Mouse (Mus musculus) embryonic facial prominence, embryonic 15.5 days (tissue): Measurements from ENCODE around the gene Mme. TPM values are rescaled to one million over a fixed set of nuclear protein-coding genes. Genes with fewer than 3 reads are reported as not detected.

Source experiments
- ATAC-seq: fragments of 200-750 bp; cut with Nextera tagmentation; 2 replicates; pipeline ENCODE4 v1.8.0; 2017; ENCODE audit warnings: low read depth, moderate TSS enrichment; ENCODE audit not compliant: insufficient number of reproducible peaks, low FRiP score, low TSS enrichment
- H3K27ac ChIP-seq: fragments of 300-500 bp; sonication (generic); replicated peaks from 2 replicates; pipeline ENCODE4 v1.5.1; 2015; ENCODE audit warnings: mild to moderate bottlenecking, inconsistent platforms
- H3K27me3 ChIP-seq: fragments of 300-500 bp; sonication (generic); 2 replicates; pipeline ENCODE4 v1.6.1; 2015; ENCODE audit warnings: inconsistent platforms
- H3K36me3 ChIP-seq: fragments of 300-500 bp; sonication (generic); 2 replicates; pipeline ENCODE4 v1.6.1; 2015; ENCODE audit warnings: mild to moderate bottlenecking, inconsistent platforms
- H3K4me1 ChIP-seq: fragments of 300-500 bp; sonication (generic); 2 replicates; pipeline ENCODE4 v1.6.1; 2015; ENCODE audit warnings: inconsistent platforms
- H3K4me2 ChIP-seq: fragments of 300-500 bp; sonication (generic); replicated peaks from 2 replicates; pipeline ENCODE4 v1.6.1; 2015; ENCODE audit warnings: mild to moderate bottlenecking, inconsistent platforms
- H3K4me3 ChIP-seq: fragments of 300-500 bp; sonication (generic); replicated peaks from 2 replicates; pipeline ENCODE4 v1.5.1; 2015; ENCODE audit warnings: mild to moderate bottlenecking, inconsistent platforms
- H3K9ac ChIP-seq: fragments of 300-500 bp; sonication (generic); 2 replicates; pipeline ENCODE4 v1.6.1; 2015; ENCODE audit warnings: inconsistent platforms
- H3K9me3 ChIP-seq: fragments of 300-500 bp; sonication (generic); replicated peaks from 2 replicates; pipeline ENCODE4 v1.6.1; 2016; ENCODE audit warnings: inconsistent platforms
- WGBS: fragments of 180-500 bp; shearing (Covaris S2); methylation state at CpG from one replicate; pipeline ENCODE4 v1.1.7; 2015; 5-methylcytosine and 5-hydroxymethylcytosine counted together
- polyA plus RNA-seq: library from polyadenylated mRNA; unstranded; fragments of >200 nt; fragmentation: Nextera tagmentation; extraction: Ambion mirVana; gene quantifications from 2 replicates; pipeline ENCODE4 v1.2.1, GENCODE M21; 2015

Gene Mme
- polyA plus RNA-seq, 1 experiment from 2014 or later, result 48.7 TPM

- ATAC-seq, result peak; percentile 78
- peak overlapping the region; percentile 98 for H3K27ac ChIP-seq
- 0% methylated on average over 46 of the region's 54 CpGs for WGBS
- H3K4me2 ChIP-seq, result peak overlapping the region; percentile 89
- H3K9me3 ChIP-seq, result no peaks in the 10 kb centered on the region
- no peaks in the 10 kb centered on the region for H3K36me3 ChIP-seq
- H3K27me3 ChIP-seq, result no peaks in the 10 kb centered on the region
- no peaks in the 10 kb centered on the region for H3K4me1 ChIP-seq
- peak overlapping the region; percentile 77 for H3K9ac ChIP-seq
- peak overlapping the region; percentile 71 for H3K4me3 ChIP-seq
These were observed 54.4 kb downstream of the Mme start for GRCm38 (mm10) chr3:63295657-63296231.

GRCm38 (mm10) chr3:63296411-63296810 lies 55.1 kb downstream of the Mme start:
- Histone ChIP-seq H3K36me3 (no peaks in the 10 kb centered on the region), H3K27ac (peak overlapping the region; percentile 98), H3K4me2 (peak overlapping the region; percentile 89), H3K4me3 (peak overlapping the region; percentile 71), H3K4me1 (no peaks in the 10 kb centered on the region), H3K9ac (no peak overlapping the region; the same call in 1 of the 2 replicates), H3K27me3 (no peaks in the 10 kb centered on the region), H3K9me3 (no peaks in the 10 kb centered on the region)
- 4% methylated on average over 12 of the region's 12 CpGs for WGBS
- peak; percentile 41; the same call in 1 of the 2 replicates for ATAC-seq

GRCm38 (mm10) chr3:63297787-63298186 lies 56.5 kb downstream of the Mme start:
- 3% methylated on average over 6 of the region's 6 CpGs for whole genome bisulfite sequencing
- no peak for ATAC-seq
- no peaks in the 10 kb centered on the region for H3K36me3 ChIP-seq

GRCm38 (mm10) chr3:63315211-63315760 lies 73.9 kb downstream of the Mme start:
- H3K9me3 ChIP-seq, result no peaks in the 10 kb centered on the region
- 54% methylated on average over 7 of the region's 7 CpGs for WGBS
- H3K4me3 ChIP-seq, result no peak overlapping the region
- no peaks in the 10 kb centered on the region for H3K36me3 ChIP-seq
- H3K27me3 ChIP-seq, result no peaks in the 10 kb centered on the region
- H3K4me1 ChIP-seq, result no peaks in the 10 kb centered on the region
- H3K27ac ChIP-seq, result no peak overlapping the region
- no peak overlapping the region for H3K9ac ChIP-seq
- no peak for ATAC-seq
- H3K4me2 ChIP-seq, result no peak overlapping the region

More at GRCm38 (mm10) chr3:63297787-63298186, 56.5 kb downstream of the Mme start:
- no peaks in the 10 kb centered on the region for H3K27me3 ChIP-seq
- H3K4me1 ChIP-seq, result no peaks in the 10 kb centered on the region
- no peaks in the 10 kb centered on the region for H3K9me3 ChIP-seq
- no peak overlapping the region; the same call in 1 of the 2 replicates for H3K27ac ChIP-seq
- H3K4me3 ChIP-seq, result peak overlapping the region; percentile 23
- H3K4me2 ChIP-seq, result peak overlapping the region; percentile 33
- no peak overlapping the region; the same call in 1 of the 2 replicates for H3K9ac ChIP-seq

DNA sequence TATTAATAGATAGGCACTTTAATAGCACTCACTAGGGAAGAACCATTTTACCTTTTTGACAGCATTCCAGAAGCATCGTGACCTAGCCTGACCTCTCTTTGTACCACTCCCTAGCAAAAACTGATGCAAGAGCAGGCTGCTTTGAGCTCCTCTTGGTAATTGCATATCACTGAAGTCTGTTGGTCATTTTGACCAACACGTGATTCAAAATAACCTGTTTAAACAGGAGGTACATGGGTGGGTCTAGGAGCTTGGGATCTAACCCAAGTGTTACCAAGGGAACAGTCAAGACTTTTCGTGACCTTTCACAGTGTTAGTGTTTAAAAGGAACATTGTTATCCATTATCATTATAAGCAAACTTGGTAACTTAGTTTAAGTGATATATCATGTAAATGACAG lies 76.2 kb downstream of the Mme start:
- H3K36me3 ChIP-seq, result no peaks in the 10 kb centered on the region
- no peak overlapping the region for H3K27ac ChIP-seq
- no peaks in the 10 kb centered on the region for H3K27me3 ChIP-seq
- no peak overlapping the region for H3K4me2 ChIP-seq
- H3K9ac ChIP-seq, result no peak overlapping the region
- no peaks in the 10 kb centered on the region for H3K9me3 ChIP-seq
- no peak overlapping the region for H3K4me3 ChIP-seq
- WGBS, result 60% methylated on average over 3 of the region's 3 CpGs
- H3K4me1 ChIP-seq, result no peaks in the 10 kb centered on the region
- no peak for ATAC-seq

DNA sequence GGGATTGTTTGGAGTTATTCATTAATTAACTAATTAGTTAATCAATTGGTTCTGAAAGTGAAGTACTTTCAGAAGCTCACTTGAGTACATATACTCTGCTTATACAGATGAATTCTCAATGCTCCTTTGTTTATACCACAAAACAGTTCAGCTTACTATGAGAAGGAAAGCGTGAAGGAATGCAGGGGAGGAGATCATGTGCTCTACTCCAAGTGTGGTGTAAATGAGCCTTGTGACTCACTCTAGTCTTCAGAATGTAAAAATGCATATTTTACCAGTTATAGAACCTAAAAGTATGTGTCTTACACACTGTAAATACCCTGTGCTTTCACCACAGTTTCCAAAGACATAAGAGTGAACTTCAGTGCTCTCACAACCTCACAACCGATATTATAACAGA lies 84.3 kb downstream of the Mme start:
- Histone ChIP-seq H3K4me2 (no peak overlapping the region), H3K4me3 (no peak overlapping the region), H3K27me3 (no peaks in the 10 kb centered on the region), H3K9ac (no peak overlapping the region), H3K9me3 (no peaks in the 10 kb centered on the region), H3K27ac (no peak overlapping the region), H3K4me1 (no peaks in the 10 kb centered on the region), H3K36me3 (no peaks in the 10 kb centered on the region)
- WGBS, result 60% methylated on average over 2 of the region's 2 CpGs
- no peak for ATAC-seq

GRCm38 (mm10) chr3:63340110-63340509 lies 98.8 kb downstream of the Mme start:
- WGBS, result 66% methylated on average over 2 of the region's 2 CpGs
- 0 out of 2 replicates have a peak, but pooled peaks cover 3% of the 10 kb centered on the region for H3K36me3 ChIP-seq
- no peak overlapping the region for H3K4me3 ChIP-seq
- ATAC-seq, result no peak
- no peak overlapping the region for H3K4me2 ChIP-seq
- no peaks in the 10 kb centered on the region for H3K4me1 ChIP-seq
- H3K27me3 ChIP-seq, result no peaks in the 10 kb centered on the region
- H3K9ac ChIP-seq, result no peak overlapping the region
- no peak overlapping the region for H3K27ac ChIP-seq
- no peaks in the 10 kb centered on the region for H3K9me3 ChIP-seq

DNA sequence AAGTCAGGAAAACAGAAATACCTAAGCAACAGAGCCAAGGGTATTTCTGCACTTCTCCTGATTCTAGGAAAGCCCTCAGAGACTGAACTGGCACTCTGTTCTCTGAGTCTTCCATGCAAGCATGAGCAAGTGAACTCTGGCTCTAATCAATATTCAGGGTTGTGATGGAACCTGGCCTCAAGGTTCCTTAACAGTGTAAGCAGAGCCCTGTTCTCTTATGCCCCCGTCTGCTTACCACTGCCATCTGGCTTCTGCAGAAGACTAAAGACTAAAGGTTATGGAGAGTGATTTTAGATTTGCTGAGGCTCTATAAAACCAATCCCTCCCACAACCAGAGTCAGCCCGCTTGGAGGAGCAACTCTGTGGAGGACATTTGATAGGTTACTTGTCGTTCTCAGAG lies 99.2 kb downstream of the Mme start:
- H3K9ac ChIP-seq, result no peak overlapping the region
- WGBS, result 85% methylated on average over 3 of the region's 3 CpGs
- H3K9me3 ChIP-seq, result no peaks in the 10 kb centered on the region
- H3K27ac ChIP-seq, result no peak overlapping the region
- no peak overlapping the region for H3K4me2 ChIP-seq
- ATAC-seq, result no peak
- no peaks in the 10 kb centered on the region for H3K4me1 ChIP-seq
- H3K36me3 ChIP-seq, result 0 out of 2 replicates have a peak, but pooled peaks cover 3% of the 10 kb centered on the region
- no peak overlapping the region for H3K4me3 ChIP-seq
- no peaks in the 10 kb centered on the region for H3K27me3 ChIP-seq

DNA sequence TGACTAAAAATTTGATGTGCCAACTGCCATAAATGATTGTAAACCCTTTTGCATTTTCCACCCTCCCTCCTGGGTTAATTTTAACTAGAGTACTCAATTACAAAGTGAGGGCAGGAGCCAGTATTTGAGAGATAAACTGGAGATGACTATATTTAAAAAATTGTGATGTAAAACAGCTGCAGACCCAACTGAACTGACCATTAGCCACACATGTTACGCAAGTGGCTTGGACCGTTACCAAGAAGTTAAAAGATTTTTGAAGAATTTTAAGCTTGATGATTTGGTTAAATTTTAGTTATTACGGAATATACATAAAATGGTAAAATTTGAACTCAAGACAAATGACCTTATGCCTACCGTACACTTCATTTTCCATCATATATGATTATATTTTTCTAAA lies 100.1 kb downstream of the Mme start:
- no peak for ATAC-seq
- H3K4me1 ChIP-seq, result no peaks in the 10 kb centered on the region
- no peaks in the 10 kb centered on the region for H3K27me3 ChIP-seq
- H3K4me2 ChIP-seq, result no peak overlapping the region
- no peak overlapping the region for H3K4me3 ChIP-seq
- no peaks in the 10 kb centered on the region for H3K9me3 ChIP-seq
- 0 out of 2 replicates have a peak, but pooled peaks cover 3% of the 10 kb centered on the region for H3K36me3 ChIP-seq
- 92% methylated on average over 4 of the region's 4 CpGs for WGBS
- no peak overlapping the region for H3K9ac ChIP-seq
- no peak overlapping the region for H3K27ac ChIP-seq

DNA sequence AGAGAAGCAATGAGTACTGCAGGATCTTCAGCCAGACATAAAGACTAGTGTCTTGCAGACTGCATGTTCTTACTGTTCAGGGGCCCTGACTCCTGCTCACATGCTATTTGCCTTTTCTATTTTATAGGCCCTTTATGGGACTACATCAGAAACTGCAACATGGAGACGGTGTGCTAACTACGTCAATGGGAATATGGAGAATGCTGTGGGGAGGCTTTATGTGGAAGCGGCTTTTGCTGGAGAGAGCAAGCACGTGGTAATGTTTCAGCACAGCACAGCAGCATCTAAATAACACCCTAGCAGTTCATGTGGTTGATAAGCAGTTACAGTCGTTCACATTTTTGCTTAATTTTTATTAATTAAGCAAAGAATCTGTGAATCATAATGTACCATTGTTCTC lies 103.7 kb downstream of the Mme start:
- Histone ChIP-seq H3K27me3 (no peaks in the 10 kb centered on the region), H3K9ac (no peak overlapping the region), H3K4me3 (no peak overlapping the region), H3K4me2 (no peak overlapping the region), H3K9me3 (no peaks in the 10 kb centered on the region), H3K4me1 (no peaks in the 10 kb centered on the region), H3K27ac (no peak overlapping the region), H3K36me3 (0 out of 2 replicates have a peak, but pooled peaks cover 9% of the 10 kb centered on the region)
- WGBS, result 72% methylated on average over 5 of the region's 5 CpGs
- ATAC-seq, result no peak

DNA sequence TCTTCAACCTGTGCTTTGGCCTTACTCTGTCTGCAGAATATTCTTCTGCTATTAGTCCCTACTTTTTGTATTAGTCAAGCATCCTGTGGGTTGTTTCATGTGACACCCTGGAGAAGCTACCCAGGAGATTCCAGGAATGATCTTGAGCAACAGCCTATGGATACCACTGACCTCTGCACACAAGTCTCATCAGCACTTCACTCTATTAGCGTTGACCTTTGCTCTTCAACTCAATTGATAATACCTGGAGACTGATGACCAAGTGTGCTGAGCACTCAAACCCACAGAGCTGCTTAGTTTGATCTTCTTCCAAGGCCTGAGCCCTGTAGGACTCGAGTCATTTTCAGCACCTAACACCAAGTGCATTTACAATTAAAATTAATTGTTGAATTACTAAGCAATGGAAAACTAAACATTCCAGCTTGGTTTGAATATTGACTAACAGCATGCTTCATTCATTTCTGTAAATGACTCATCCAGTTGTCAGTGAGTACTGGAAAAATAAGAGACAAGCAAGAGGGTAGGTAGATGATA lies 107.6 kb downstream of the Mme start:
- H3K9ac ChIP-seq, result no peak overlapping the region
- H3K9me3 ChIP-seq, result no peaks in the 10 kb centered on the region
- H3K4me2 ChIP-seq, result no peak overlapping the region
- no peak for ATAC-seq
- WGBS, result 83% methylated on average over 2 of the region's 2 CpGs
- peaks cover 9% of the 10 kb centered on the region; the same call in 1 of the 2 replicates for H3K36me3 ChIP-seq
- no peaks in the 10 kb centered on the region for H3K27me3 ChIP-seq
- no peak overlapping the region for H3K4me3 ChIP-seq
- no peaks in the 10 kb centered on the region for H3K4me1 ChIP-seq
- H3K27ac ChIP-seq, result no peak overlapping the region
